Mouse (Mus musculus): ENCODE results near the gene Hsf5.

DNA sequence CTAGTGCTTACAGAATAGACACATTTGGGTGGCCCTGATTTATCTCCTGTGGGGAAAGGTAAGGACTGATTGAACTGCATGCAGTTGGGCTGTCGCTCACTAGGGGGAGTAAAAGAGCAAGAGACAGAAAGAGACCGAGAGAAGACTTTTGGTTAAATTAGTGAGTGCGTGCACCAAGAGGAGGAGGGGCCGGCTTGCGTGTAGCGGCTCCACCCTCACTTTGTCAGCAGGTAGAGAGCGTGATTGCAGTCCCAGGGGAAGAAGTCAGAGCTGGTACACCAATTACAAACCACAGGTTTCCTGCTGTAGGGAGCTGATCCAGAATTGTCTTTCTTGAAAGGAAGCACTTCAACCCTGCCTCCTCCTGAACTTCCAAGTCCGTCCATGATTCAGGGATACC lies 45.4 kb downstream of the Hsf5 start, which contains the start of gene Rnf43:
- no peak for TF ChIP-seq POLR2A (IDR thresholded peaks at IDR 0.05; ENCODE audit: control insufficient read depth, extremely low read depth, insufficient read depth, low read length, poor library complexity)
- 0 out of 2 replicates have a peak, but pooled peaks have one; percentile 30 for TF ChIP-seq CTCF (IDR thresholded peaks at IDR 0.05; ENCODE audit: borderline replicate concordance, control insufficient read depth, extremely low read depth, insufficient read depth, low read length, poor library complexity)

Data from thymus, adult 2 months (tissue).